Mouse (Mus musculus) lung, embryonic 16.5 days (tissue): ENCODE measurements around the gene Usp26. TPM values are rescaled to one million over a fixed set of nuclear protein-coding genes. Genes with fewer than 3 reads are reported as not detected.

Experiments used
- ATAC-seq: fragments of 200-750 bp; cut with Nextera tagmentation; 2 replicates; pipeline ENCODE4 v1.8.0; 2017; ENCODE audit warnings: low read depth, mild to moderate bottlenecking, moderate library complexity
- H3K27ac ChIP-seq: fragments of 300-500 bp; sonication (generic); 2 replicates; pipeline ENCODE4 v1.5.1; 2014; ENCODE audit warnings: mild to moderate bottlenecking, control low read depth, low read length
- H3K27me3 ChIP-seq: fragments of 300-500 bp; sonication (generic); 2 replicates; pipeline ENCODE4 v1.6.1; 2014; ENCODE audit warnings: low read depth, low read length, mixed read lengths; ENCODE audit not compliant: control insufficient read depth, insufficient read depth
- H3K36me3 ChIP-seq: fragments of 300-500 bp; sonication (generic); 2 replicates; pipeline ENCODE4 v1.6.1; 2014; ENCODE audit warnings: low read length; ENCODE audit not compliant: control insufficient read depth, insufficient read depth
- H3K4me1 ChIP-seq: fragments of 300-500 bp; sonication (generic); replicated peaks from 2 replicates; pipeline ENCODE4 v1.6.1; 2014; ENCODE audit warnings: low read length, mixed read lengths; ENCODE audit not compliant: control insufficient read depth, insufficient read depth
- H3K4me2 ChIP-seq: fragments of 300-500 bp; sonication (generic); 2 replicates; pipeline ENCODE4 v1.6.1; 2014; ENCODE audit warnings: low read depth, low read length, control low read depth
- H3K4me3 ChIP-seq: fragments of 300-500 bp; sonication (generic); 2 replicates; pipeline ENCODE4 v1.5.1; 2014; ENCODE audit warnings: mild to moderate bottlenecking, low read length, control low read depth
- H3K9ac ChIP-seq: fragments of 300-500 bp; sonication (generic); 2 replicates; pipeline ENCODE4 v1.6.1; 2014; ENCODE audit warnings: low read length, control low read depth
- H3K9me3 ChIP-seq: fragments of 300-500 bp; sonication (generic); 2 replicates; pipeline ENCODE4 v1.6.1; 2016; ENCODE audit warnings: low read length; ENCODE audit not compliant: control insufficient read depth
- WGBS: fragments of 180-500 bp; shearing (Covaris S2); extraction: QIAGEN DNeasy Blood & Tissue Kit; methylation state at CpG from one replicate; pipeline ENCODE4 v1.1.7; 2014; 5-methylcytosine and 5-hydroxymethylcytosine counted together
- polyA plus RNA-seq: library from polyadenylated mRNA; unstranded; fragments of >200 nt; fragmentation: Nextera tagmentation; extraction: Ambion mirVana; gene quantifications from 2 replicates; pipeline ENCODE4 v1.2.1, GENCODE M21; 2015

Usp26 gene
- polyA plus RNA-seq, result not detected in 2 replicates

DNA sequence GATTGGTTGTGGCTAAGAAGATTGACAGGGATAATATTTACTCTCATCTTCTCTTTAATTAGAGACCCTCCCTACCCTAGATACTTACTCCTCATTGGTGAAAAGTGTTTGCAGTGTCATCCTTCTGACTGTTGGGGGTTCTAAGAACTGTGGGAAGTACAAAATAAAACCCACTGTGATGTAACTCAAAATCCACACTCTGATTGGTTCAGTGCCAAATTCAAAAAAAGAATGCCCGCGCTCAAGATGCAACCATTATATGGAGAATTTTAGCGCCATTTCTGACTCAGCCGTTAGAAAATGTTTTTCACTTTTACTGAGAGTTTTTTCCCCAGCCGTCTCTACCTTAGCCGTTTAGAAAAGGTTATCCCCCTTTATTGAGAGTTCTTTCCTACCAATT, at the start of gene Usp26:
TSS of gene Usp26 (minus strand) at position 101 of the 400 bp plus-strand sequence.
- ATAC-seq, result no peak
- no peak within 1 kb of the TSS for H3K27ac ChIP-seq
- 96% methylated on average over 6 of the region's 6 CpGs for WGBS
- H3K4me2 ChIP-seq, result no peak within 1 kb of the TSS
- no peak within 1 kb of the TSS for H3K9ac ChIP-seq
- H3K4me3 ChIP-seq, result no peak within 1 kb of the TSS
- H3K36me3 ChIP-seq, result no peaks in the 10 kb centered on the region
- no peaks in the 10 kb centered on the region for H3K9me3 ChIP-seq
- H3K4me1 ChIP-seq, result no peaks in the 10 kb centered on the region
- no peaks in the 10 kb centered on the region for H3K27me3 ChIP-seq

DNA sequence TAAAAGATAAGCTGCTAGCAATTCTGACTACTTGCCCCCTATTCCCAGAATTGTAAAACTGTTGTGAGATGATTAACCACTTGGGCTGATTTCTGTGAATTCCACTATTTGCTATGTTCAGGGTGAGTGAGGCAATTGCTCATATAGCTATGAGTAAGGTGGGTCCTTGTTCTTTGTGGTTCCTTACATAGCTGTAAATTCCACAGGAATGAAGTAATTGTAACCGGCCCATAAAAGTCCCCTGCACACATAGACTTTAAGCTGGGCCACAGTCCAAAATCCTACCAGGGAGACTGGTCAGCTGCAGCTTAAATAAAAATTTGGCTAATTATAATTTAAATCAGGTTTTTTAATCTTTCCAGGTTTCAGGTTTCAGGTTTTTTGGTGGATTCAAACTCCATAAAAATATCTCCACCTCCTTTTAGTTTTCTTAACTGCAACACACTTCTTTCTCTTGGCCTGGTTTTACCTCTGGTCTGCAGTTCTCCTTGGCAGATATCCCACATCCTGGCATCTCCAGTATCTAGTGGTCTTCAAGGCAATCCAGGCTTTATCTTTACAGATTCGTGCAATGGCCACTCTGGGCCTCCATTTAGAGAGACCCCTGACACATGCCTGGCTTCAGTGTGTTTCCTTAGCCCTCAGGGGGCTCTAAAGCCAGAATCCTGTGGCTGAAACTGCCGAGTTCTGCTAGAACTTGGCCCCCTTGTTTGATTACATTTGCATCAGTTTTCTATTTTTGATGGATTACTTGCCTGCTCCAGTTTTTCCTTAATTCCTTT, 13.6 kb upstream of the Usp26 start:
- no peaks in the 10 kb centered on the region for H3K4me1 ChIP-seq
- no peaks in the 10 kb centered on the region for H3K9me3 ChIP-seq
- H3K9ac ChIP-seq, result no peak overlapping the region
- H3K27me3 ChIP-seq, result no peaks in the 10 kb centered on the region
- WGBS, result 21% methylated on average over 3 of the region's 3 CpGs
- H3K4me3 ChIP-seq, result no peak overlapping the region
- ATAC-seq, result peak; percentile 71; the same call in 1 of the 2 replicates
- H3K4me2 ChIP-seq, result no peak overlapping the region
- H3K36me3 ChIP-seq, result no peaks in the 10 kb centered on the region
- no peak overlapping the region for H3K27ac ChIP-seq

DNA sequence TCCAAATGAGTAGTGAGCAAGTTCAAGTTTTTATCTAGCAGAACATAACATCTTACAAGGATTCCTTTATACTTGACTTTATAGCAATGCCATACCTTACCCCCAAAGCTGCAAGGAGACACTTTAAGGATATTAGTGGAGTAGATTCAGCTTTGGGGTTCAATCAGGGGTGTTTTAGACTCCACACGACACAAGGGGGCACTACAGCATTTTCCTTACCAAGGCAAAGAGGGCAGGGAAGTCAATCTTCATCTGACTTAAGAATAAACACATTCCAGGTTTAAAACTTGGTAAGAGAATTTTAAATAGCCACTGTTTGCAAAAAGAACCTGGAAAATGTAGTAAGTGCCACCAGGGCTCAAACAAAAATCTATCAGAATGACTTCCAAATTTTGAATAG, 33.6 kb downstream of the Usp26 start:
- ATAC-seq, result no peak
- Histone ChIP-seq H3K9ac (no peak overlapping the region), H3K4me2 (no peak overlapping the region), H3K4me1 (no peaks in the 10 kb centered on the region), H3K4me3 (no peak overlapping the region), H3K27ac (no peak overlapping the region), H3K27me3 (no peaks in the 10 kb centered on the region), H3K9me3 (no peaks in the 10 kb centered on the region), H3K36me3 (no peaks in the 10 kb centered on the region)
- 3% methylated on average over 1 of the region's 1 CpGs for WGBS

DNA sequence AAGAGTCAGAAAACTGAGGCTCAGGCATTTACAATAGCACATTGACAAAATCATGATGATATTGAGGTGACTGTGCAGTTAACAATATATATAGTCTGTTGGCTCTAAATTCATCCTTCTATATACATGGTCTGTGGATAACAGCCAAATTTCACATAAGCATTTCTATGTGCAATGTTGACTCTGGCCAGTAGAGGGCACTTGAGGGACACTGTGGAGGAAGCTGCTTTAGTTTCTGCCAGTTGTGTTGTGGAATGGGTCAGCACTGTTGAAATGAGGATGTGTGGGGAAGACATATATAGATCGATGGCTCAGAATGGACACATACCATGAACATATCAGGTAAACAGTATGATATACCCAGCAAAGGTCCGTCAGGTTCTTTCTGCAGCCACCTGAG, 64.6 kb downstream of the Usp26 start:
- Histone ChIP-seq H3K27ac (no peak overlapping the region), H3K36me3 (no peaks in the 10 kb centered on the region), H3K9me3 (no peaks in the 10 kb centered on the region), H3K27me3 (no peaks in the 10 kb centered on the region), H3K4me1 (no peaks in the 10 kb centered on the region), H3K4me3 (no peak overlapping the region), H3K9ac (no peak overlapping the region), H3K4me2 (no peak overlapping the region)
- 60% methylated on average over 2 of the region's 2 CpGs for WGBS
- ATAC-seq, result no peak

DNA sequence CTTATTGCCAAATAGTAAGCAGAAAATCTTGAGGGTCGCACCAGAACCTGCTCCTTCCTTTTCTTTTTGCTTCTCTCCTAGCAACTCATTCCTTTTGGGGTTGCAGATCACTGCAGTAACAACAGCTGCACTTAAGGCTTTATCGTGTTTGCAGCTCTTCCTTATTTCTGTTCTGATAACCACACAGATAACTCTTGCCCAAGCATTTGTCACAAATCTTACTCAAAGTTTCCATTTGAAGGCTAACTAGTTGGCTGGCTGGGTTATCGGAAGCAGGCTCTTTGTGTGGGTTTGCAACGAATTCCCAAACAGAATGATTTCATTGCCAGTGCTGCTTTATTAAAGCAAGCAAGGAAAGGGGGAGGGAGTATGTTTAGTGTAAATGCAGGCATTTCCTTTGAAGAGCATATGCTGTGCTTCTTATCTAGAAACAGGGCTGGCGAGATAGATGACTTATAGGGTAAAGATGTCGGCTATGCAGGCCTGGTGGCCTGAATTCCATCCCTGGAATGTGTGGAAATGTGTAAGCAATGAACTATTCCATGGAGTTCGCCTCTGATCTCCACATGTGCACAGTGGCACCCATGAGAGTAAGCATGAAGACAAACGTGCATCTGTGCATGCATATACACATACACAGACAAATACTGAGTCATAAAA, 86.8 kb downstream of the Usp26 start:
- 29% methylated on average over 8 of the region's 8 CpGs for WGBS

DNA sequence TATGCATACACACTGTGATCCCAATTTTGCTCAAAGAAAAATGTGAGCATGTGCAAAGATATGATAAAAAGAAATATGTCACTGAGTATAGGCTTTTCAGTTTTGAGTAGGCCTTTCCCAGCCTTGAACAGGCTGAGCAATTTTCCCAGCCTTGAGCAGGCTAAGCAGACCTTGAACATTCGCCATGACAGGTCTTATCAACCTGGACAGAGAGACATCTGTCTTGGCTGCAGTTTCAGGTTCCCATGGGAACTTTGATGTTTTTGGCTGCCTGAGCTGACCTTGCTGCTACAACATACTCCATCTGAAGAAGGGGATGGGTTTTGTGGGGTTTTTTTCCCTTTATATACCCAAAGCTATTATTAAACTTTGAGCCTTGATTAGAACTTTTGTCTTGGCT, 88.0 kb downstream of the Usp26 start:
- Histone ChIP-seq H3K27ac (no peak overlapping the region), H3K36me3 (no peaks in the 10 kb centered on the region), H3K4me1 (no peaks in the 10 kb centered on the region), H3K4me3 (no peak overlapping the region), H3K9me3 (no peaks in the 10 kb centered on the region), H3K27me3 (no peaks in the 10 kb centered on the region), H3K4me2 (no peak overlapping the region), H3K9ac (no peak overlapping the region)
- no peak for ATAC-seq
- 48% methylated on average over 1 of the region's 1 CpGs for WGBS

More for the DNA sequence above, 86.8 kb downstream of the Usp26 start:
- Histone ChIP-seq H3K27me3 (no peaks in the 10 kb centered on the region), H3K9me3 (no peaks in the 10 kb centered on the region), H3K4me3 (no peak overlapping the region), H3K27ac (no peak overlapping the region), H3K36me3 (no peaks in the 10 kb centered on the region), H3K4me1 (no peaks in the 10 kb centered on the region), H3K9ac (no peak overlapping the region), H3K4me2 (no peak overlapping the region)
- no peak for ATAC-seq

Other genes with a start within 250 kb of the Usp26 start
- gene Hs6st2, start 119.4 kb downstream of the Usp26 start, polyA plus RNA-seq, result 9.8 and 10.6 TPM in 2 replicates
- gene 1700080O16Rik, start 171.5 kb upstream of the Usp26 start, polyA plus RNA-seq, result not detected in 2 replicates